Mouse (Mus musculus): ENCODE data around the gene Fam110a. TPM values are rescaled to one million over a fixed set of nuclear protein-coding genes. Genes with fewer than 3 reads are reported as not detected.

Gene Fam110a
- total and polyA plus RNA-seq, 2 experiments from 2014 or later, result 25.4 to 36.5 TPM

GRCm38 (mm10) chr2:152015997-152016396, 36.0 kb upstream of the Fam110a start:
- Histone ChIP-seq H3K27ac (no peak overlapping the region), H3K4me2 (ENCODE audit: low read depth, low read length) (no peak overlapping the region), H3K27me3 (ENCODE audit: insufficient read depth, low read length) (no peaks in the 10 kb centered on the region), H3K9ac (replicated peaks; ENCODE audit: low read length) (no peak overlapping the region), H3K36me3 (ENCODE audit: insufficient read depth, low read length) (no peaks in the 10 kb centered on the region), H3K4me1 (ENCODE audit: insufficient read depth, low read length) (peaks cover 7% of the 10 kb centered on the region; the same call in 1 of the 2 replicates), H3K4me3 (ENCODE audit: low read length) (no peak overlapping the region), H3K9me3 (ENCODE audit: low read length) (no peaks in the 10 kb centered on the region)
- ATAC-seq (no peak), DNase-seq (ENCODE audit: low spot score) (no peak)
- WGBS, result 25% methylated on average over 4 of the region's 4 CpGs
- TF ChIP-seq CTCF (IDR thresholded peaks at IDR 0.05; ENCODE audit: low read depth), result no peak

- Histone ChIP-seq H3K4me1 (ENCODE audit: insufficient read depth, low read length) (peaks cover 7% of the 10 kb centered on the region; the same call in 1 of the 2 replicates), H3K27ac (no peak overlapping the region), H3K9ac (replicated peaks; ENCODE audit: low read length) (no peak overlapping the region), H3K36me3 (ENCODE audit: insufficient read depth, low read length) (no peaks in the 10 kb centered on the region), H3K27me3 (ENCODE audit: insufficient read depth, low read length) (no peaks in the 10 kb centered on the region), H3K4me2 (ENCODE audit: low read depth, low read length) (no peak overlapping the region), H3K4me3 (ENCODE audit: low read length) (no peak overlapping the region), H3K9me3 (ENCODE audit: low read length) (no peaks in the 10 kb centered on the region)
- 69% methylated on average over 2 of the region's 2 CpGs for WGBS
- TF ChIP-seq CTCF (IDR thresholded peaks at IDR 0.05; ENCODE audit: low read depth), result no peak
- ATAC-seq (no peak), DNase-seq (ENCODE audit: low spot score) (no peak)
Measured at GRCm38 (mm10) chr2:152012701-152013100, 32.7 kb upstream of the Fam110a start.

- Histone ChIP-seq H3K9ac (replicated peaks; ENCODE audit: low read length) (no peak overlapping the region), H3K4me2 (ENCODE audit: low read depth, low read length) (no peak overlapping the region), H3K9me3 (ENCODE audit: low read length) (no peaks in the 10 kb centered on the region), H3K36me3 (ENCODE audit: insufficient read depth, low read length) (no peaks in the 10 kb centered on the region), H3K27me3 (ENCODE audit: insufficient read depth, low read length) (no peaks in the 10 kb centered on the region), H3K4me1 (ENCODE audit: insufficient read depth, low read length) (peaks cover 7% of the 10 kb centered on the region; the same call in 1 of the 2 replicates), H3K4me3 (ENCODE audit: low read length) (no peak overlapping the region), H3K27ac (peak overlapping the region; percentile 32; the same call in 1 of the 2 replicates)
- 77% methylated on average over 4 of the region's 4 CpGs for WGBS
- TF ChIP-seq CTCF (IDR thresholded peaks at IDR 0.05; ENCODE audit: low read depth), result no peak
- DNase-seq (ENCODE audit: low spot score), result no peak
- ATAC-seq, result no peak
Measured at GRCm38 (mm10) chr2:152012222-152012621, 32.2 kb upstream of the Fam110a start.

DNA sequence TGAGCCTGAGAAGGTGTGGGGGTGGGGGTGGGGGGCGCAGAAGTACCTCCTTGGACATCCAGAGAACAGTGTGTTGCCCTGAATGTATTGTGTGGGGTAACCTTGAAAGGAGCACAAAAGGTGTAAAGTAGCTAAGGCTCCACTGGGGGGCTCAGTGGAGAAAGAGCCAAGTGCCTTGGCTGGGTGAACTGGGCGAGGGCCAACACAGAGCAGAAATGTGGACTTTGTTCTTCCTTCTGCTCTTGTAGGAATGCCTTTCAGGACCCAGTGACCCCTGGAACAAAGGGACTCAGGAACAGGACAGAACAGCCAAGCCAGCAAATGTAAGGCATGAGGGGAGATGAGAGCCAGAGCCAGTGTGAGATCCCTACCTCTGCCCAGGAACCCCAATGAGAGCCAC, 31.7 kb upstream of the Fam110a start:
- Histone ChIP-seq H3K9ac (replicated peaks; ENCODE audit: low read length) (no peak overlapping the region), H3K4me2 (ENCODE audit: low read depth, low read length) (no peak overlapping the region), H3K4me1 (ENCODE audit: insufficient read depth, low read length) (peaks cover 7% of the 10 kb centered on the region; the same call in 1 of the 2 replicates), H3K9me3 (ENCODE audit: low read length) (no peaks in the 10 kb centered on the region), H3K27me3 (ENCODE audit: insufficient read depth, low read length) (no peaks in the 10 kb centered on the region), H3K36me3 (ENCODE audit: insufficient read depth, low read length) (no peaks in the 10 kb centered on the region), H3K27ac (peak overlapping the region; percentile 32; the same call in 1 of the 2 replicates), H3K4me3 (ENCODE audit: low read length) (no peak overlapping the region)
- ATAC-seq (peak; percentile 50; the same call in 1 of the 2 replicates), DNase-seq (ENCODE audit: low spot score) (peak; percentile 57)
- TF ChIP-seq CTCF (IDR thresholded peaks at IDR 0.05; ENCODE audit: low read depth), result peak; percentile 59
- 37% methylated on average over 2 of the region's 2 CpGs for WGBS

GRCm38 (mm10) chr2:152010661-152011060, 30.6 kb upstream of the Fam110a start:
- Histone ChIP-seq H3K9me3 (ENCODE audit: low read length) (no peaks in the 10 kb centered on the region), H3K9ac (replicated peaks; ENCODE audit: low read length) (no peak overlapping the region), H3K4me3 (ENCODE audit: low read length) (no peak overlapping the region), H3K27me3 (ENCODE audit: insufficient read depth, low read length) (no peaks in the 10 kb centered on the region), H3K4me1 (ENCODE audit: insufficient read depth, low read length) (peaks cover 7% of the 10 kb centered on the region; the same call in 1 of the 2 replicates), H3K4me2 (ENCODE audit: low read depth, low read length) (no peak overlapping the region), H3K36me3 (ENCODE audit: insufficient read depth, low read length) (no peaks in the 10 kb centered on the region), H3K27ac (no peak overlapping the region)
- WGBS, result 85% methylated on average over 7 of the region's 7 CpGs
- no peak for TF ChIP-seq CTCF (IDR thresholded peaks at IDR 0.05; ENCODE audit: low read depth)
- DNase-seq (ENCODE audit: low spot score) (no peak), ATAC-seq (no peak)

- DNase-seq (ENCODE audit: low spot score) (no peak), ATAC-seq (no peak)
- Histone ChIP-seq H3K27ac (no peak overlapping the region), H3K4me3 (ENCODE audit: low read length) (no peak overlapping the region), H3K4me2 (ENCODE audit: low read depth, low read length) (no peak overlapping the region), H3K4me1 (ENCODE audit: insufficient read depth, low read length) (peaks cover 7% of the 10 kb centered on the region; the same call in 1 of the 2 replicates), H3K9ac (replicated peaks; ENCODE audit: low read length) (no peak overlapping the region), H3K36me3 (ENCODE audit: insufficient read depth, low read length) (no peaks in the 10 kb centered on the region), H3K27me3 (ENCODE audit: insufficient read depth, low read length) (no peaks in the 10 kb centered on the region), H3K9me3 (ENCODE audit: low read length) (no peaks in the 10 kb centered on the region)
- TF ChIP-seq CTCF (IDR thresholded peaks at IDR 0.05; ENCODE audit: low read depth), result no peak
- WGBS, result 82% methylated on average over 9 of the region's 9 CpGs
Measured at GRCm38 (mm10) chr2:152010251-152010650, 30.2 kb upstream of the Fam110a start.

DNA sequence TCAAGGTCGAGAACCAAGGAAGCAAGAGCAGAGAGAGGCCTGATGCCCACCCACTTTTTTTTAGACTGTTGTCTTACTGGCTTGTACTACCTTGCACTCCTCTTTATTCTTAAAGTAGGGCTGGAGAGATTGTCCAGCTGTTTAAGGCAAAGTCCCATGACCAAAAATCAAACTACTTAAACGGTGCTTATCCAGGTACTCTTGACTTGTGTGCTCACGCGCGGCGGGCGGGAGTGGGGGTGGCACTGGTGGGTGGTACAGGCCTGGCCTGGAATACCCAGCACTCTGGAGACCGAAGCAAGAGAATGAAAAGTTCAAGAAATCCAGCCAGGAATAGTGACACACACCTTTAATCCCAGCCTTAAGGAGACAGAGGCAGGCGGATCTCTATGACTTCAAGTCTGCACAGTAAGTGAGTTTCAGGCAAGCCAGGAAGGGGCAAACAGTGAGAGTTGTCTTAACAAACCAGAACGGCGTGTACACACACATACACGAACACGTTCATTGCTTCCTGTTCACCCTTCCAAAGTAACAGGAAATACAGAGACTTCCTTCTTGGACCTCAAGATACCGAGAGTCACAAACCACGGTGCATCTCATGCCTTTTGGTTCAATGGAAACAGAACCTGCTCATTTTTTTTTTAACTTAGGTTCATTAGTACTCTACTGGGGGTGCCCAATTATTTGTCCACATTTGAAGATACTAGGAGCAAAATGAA, 29.2 kb upstream of the Fam110a start:
- 90% methylated on average over 15 of the region's 15 CpGs for WGBS
- no peak for ATAC-seq

More for the DNA sequence above, 29.2 kb upstream of the Fam110a start:
- H3K4me3 ChIP-seq (ENCODE audit: low read length), result no peak overlapping the region
- H3K4me2 ChIP-seq (ENCODE audit: low read depth, low read length), result no peak overlapping the region
- no peak overlapping the region for H3K27ac ChIP-seq
- H3K27me3 ChIP-seq (ENCODE audit: insufficient read depth, low read length), result no peaks in the 10 kb centered on the region
- no peaks in the 10 kb centered on the region for H3K36me3 ChIP-seq (ENCODE audit: insufficient read depth, low read length)
- no peak overlapping the region for H3K9ac ChIP-seq (replicated peaks; ENCODE audit: low read length)
- no peak for DNase-seq (ENCODE audit: low spot score)
- no peaks in the 10 kb centered on the region for H3K9me3 ChIP-seq (ENCODE audit: low read length)
- H3K4me1 ChIP-seq (ENCODE audit: insufficient read depth, low read length), result peaks cover 7% of the 10 kb centered on the region; the same call in 1 of the 2 replicates
- no peak for TF ChIP-seq CTCF (IDR thresholded peaks at IDR 0.05; ENCODE audit: low read depth)

Data from hindbrain, postnatal 0 days (tissue).